Mouse (Mus musculus) adipocyte (in vitro differentiated cells): ENCODE data around the gene Fdxacb1.
A peak's percentile ranks its signal among the peaks of the same experiment; 100 is the strongest.

ENCODE experiments used
- DNase-seq: peaks from one replicate; pipeline ENCODE4 v3.0.0-alpha.2; 2016; ENCODE audit warnings: low spot score

The Fdxacb1 gene

DNA sequence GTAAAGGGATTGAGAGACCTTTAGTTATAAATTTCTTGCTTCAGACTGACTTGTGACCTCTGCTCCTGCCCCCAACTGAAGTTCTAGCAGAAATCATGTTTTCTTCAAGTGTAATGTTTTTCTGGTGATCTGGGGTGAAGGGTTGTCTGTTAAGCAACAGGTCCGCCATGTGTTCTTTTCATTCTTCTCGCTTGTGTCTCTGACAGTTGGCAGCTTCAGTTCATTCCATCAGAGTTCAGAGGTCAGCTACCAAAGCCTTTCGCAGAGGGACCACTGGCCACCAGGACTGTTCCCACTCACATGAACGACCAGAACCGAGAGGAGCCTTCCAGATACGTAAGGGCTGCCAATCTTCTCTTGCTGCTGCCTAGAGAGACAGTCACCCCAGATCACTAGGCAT, 40.4 kb downstream of the Fdxacb1 start:
- DNase-seq = peak; percentile 91

DNA sequence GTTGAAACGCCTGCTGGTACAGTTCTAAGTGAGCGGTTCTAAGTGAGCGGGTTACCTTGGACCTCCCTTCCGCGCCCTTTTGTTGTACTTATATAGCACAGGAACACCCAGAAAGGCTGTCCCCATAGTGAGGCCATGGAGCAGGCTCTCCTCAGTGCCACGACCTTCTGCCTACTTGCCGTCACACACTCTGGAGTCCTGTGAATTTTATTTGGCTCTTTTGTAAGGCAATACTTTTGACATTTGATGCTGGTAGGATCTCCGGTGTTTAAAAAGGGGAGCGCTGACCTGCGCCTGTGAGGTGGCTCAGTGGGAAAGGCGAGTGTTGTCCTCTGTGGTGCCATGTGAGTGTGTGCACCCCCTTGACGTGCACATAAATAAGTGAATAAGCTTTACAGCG, 41.1 kb downstream of the Fdxacb1 start:
- peak; percentile 77 for DNase-seq

DNA sequence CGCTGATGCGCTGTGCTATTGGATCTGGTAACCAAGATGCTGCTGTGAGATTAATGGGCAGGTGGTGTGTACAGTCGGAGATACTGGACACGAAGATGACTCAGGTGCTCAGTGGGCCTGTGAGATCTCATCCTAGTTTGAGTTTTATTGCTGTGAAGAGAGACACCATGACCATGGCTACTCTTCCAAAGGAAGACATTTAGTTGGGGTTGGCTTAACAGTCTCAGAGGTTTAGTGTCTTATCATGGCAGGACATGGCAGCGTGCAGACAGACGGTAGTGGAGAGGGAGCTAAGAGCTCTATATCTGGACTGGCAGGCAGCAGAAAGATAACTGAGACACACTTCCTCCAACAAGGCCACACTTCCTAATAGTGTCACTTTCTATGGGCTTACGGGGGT, 43.2 kb downstream of the Fdxacb1 start:
- no peak for DNase-seq

DNA sequence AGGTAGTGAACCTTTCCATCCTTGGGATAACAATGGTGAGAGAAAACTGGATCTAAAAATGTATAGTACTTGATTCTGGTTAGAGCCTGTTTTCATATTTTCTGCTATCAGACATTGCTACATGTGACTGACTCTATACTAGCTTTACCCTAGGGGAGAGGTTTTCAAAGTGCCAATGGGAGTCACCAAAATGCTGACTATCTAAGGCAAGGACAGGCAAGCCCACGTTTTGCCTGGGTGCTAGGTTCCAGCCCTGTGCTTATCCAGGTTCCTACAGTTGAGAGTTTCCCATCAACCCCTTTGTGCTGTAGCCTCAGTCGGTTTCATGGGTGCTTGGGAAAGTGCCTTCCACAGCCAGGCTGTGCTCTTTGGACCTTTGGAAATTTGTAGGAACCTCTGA, 43.7 kb downstream of the Fdxacb1 start:
- no peak for DNase-seq

DNA sequence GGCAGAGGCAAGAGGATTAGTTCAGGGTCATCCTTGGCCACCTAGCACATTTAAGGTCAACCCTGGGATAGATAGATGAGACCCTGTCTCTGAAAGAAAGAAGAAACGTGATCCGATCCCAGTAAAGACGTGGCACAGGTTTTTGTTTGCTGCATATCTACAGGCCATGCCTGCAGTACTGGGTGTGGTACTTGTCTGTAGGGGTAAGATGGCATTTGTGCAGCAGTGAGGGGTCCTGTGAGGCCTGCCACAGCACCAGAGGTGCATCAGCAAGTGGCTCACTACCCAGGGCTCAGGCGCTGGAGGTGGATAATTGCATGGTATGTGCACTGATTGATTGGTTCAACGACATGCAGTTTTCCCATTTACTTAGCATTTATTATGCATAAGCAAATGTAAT, 45.8 kb downstream of the Fdxacb1 start:
- DNase-seq = no peak

DNA sequence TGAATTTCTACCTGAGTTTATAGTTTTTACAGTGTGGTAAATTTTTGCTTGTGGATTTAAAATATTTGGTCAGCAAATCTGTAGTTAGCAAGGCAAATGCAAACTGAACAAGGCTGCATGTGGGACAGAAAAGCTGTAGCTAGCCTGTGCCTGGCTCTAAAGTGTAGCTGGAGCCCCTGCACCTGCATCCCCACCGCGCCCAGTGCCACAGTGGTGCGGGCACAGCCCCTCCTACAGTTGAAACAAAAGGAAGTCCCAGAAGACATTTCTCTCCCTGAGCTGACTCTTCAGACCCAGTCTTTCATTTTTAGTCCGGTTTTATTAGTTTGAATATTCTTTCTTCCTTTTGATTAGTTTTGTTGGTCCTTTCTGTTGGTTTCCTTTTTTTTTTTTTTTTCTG, 47.6 kb downstream of the Fdxacb1 start:
- DNase-seq = no peak

DNA sequence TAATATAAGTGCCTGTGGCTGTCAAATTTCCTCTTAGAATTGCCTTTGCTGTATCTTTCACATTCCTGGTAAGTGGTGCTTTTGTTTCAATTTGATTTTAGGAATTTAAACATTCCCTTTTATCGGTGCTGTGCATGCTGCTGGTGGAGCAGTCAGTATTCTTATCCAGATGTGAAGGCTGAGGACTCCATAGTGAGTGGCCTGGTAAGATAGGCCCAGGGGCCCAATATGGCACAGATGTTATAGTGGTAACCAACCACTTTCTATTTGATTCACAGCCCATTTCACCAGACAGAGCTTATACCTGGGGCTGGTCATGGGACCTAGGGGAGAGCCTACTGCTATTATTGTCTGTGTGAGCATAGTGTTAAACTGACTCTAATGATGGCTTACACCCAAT, 48.5 kb downstream of the Fdxacb1 start:
- DNase-seq = no peak

DNA sequence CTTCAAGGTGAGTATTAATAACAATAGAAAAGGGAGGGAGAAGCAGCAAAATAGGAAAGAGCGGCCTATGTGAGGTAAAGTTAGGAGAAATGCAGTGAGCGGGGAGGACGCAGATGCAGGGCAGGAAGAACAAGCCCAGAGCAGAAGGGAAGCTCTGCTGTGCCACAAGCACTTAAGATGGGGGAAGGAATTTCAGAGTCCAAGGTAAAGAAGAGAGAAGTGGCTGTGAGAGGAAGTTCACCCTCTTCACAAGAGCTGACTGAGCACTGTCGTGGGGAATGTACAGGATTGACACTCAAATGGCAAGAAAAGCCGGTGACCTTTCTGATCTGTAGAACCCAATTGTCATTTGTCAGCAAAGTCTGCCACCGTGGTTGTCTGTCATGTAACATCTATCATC, 50.0 kb downstream of the Fdxacb1 start:
- no peak for DNase-seq

DNA sequence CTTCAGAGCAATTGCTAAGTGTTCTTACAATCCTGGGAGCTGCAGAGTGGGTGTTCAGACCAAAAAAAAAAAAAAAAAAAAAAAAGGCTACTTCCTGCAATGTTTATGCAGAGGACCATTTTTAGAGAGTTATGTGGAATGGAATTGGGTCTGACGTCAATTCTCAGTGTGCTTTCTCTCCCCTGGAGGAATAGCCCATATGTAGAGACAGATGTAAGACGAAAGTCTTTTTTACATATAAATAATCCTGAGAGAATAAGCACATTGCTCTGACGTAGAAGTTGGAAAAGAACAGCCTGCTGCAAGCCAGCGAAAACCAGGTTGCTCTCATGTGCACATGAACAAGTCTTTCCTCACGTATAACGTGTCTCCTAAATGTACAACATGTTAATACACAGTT, 51.7 kb downstream of the Fdxacb1 start:
- no peak for DNase-seq

DNA sequence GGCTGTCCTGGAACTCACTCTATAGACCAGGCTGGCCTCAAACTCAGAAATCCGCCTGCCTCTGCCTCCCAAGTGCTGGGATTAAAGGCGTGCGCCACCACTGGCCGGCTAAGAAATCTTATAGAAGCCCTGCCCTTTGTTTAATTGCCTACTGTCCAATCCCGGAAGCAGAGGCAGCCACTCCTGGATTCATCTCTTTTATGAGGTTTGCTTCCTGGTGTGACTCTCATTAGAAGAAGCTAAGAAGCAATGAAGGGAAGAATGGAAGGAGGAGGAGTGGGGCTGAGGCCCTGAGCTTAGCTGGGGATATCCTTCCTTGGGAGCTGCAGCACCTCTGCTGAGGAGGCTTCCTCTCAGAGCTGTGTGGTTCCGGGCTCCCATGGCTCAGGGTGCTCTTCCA, 53.6 kb downstream of the Fdxacb1 start:
- no peak for DNase-seq

DNA sequence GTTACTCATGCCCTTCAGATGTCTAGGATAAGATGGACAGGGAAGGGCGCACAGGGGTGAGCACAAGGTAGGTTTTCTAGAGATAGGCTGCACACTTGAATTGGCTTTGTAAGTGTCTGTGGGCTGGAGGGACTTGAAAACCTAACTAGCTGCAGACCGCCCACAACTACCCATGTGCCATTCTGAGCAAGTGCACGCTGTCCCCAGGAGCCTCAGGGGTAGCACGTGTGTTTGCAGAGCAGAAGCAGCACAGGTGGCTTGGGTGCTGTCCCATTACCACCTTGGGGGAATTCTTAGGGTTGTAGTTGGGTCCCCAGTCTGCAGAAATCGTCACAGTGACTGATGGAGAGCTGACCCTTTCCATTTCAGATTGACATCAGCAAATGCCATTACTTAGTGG, 54.2 kb downstream of the Fdxacb1 start:
- DNase-seq = no peak
